Mouse (Mus musculus) yolk sac, embryonic 10.5 days (tissue): ENCODE measurements at regions not wholly inside any gene's neighbourhood (a gene's known extent, or its start where the extent isn't known, plus 50 kb on each side); places are given as distances from the start of the nearest gene placed in this dataset.

Experiments
- DNase-seq: peaks from one replicate; pipeline ENCODE4 v3.0.0-alpha.2; 2017; ENCODE audit warnings: low spot score

DNA sequence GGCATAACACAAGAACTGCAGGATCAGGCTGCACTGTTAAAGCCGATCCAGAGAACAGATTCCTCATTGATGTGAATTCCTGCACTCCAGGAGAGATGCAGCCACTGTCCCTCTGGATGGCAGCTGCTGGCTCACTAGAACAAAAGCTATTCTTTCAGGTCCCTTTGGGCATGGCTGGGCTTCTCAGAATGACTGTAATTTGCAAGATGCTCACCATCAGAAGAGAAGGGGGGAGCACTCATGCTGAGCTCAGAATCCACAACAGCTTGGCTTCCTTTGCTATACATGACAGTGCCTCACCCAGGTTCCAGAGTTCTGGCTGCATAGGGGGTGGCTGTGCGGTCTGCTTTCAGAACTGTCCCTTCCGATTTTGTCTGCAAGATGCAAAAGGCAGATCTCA is 57.8 kb upstream of the Chd6 start:
- no peak for DNase-seq

- DNase-seq: no peak
These were observed 56.6 kb upstream of the Chd6 start for GRCm38 (mm10) chr2:161165495-161165894.

DNA sequence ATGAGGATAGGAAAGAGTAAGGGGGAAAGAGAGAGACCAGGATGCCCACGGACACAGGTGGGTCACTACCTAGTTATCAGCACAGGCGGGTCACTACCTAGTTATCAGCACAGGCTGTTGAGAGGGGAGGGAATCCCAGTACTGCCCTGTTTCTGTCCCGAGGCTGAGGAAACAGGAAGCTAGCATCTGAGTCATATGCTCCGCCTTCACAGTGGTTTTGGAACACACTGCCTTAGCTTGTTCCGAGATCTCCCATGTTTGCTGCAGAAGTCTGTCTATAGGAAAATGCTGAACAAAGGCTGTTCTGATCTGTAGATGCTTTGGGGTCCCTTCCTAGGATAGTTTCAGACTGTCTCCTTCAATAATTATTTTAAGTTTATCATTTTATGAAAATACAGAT is 55.4 kb upstream of the Chd6 start:
- DNase-seq: no peak
